Mouse (Mus musculus) frontal cortex, postnatal 10 days (tissue): ENCODE results near the gene Smyd3.

Experiments
- DNase-seq, 2 experiments: peaks; one replicate each; pipeline ENCODE4 v3.0.0; 2022; ENCODE audit warnings: low spot score in 2 of 2, mixed read lengths in 1 of 2

The Smyd3 gene

DNA sequence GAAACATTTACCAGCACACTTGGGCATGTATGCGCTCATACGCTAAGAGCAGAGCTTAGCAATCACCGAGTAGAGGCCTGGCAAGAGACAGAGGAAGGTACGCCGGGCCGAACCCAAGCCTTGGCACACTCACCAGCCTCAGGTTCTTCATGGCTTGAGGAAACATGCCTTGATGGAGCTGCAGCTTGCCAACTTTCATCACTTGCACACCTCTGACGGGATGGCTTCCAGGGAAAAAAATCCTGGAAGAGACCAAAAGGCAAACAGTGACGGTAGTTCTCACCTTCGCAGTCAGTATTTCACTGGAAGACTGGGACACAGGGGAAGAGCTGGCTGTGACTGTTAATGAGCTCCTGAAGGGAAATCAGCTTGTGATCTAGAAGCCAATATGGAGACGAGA is 545.8 kb downstream of the Smyd3 start:
- DNase-seq, result no peak

DNA sequence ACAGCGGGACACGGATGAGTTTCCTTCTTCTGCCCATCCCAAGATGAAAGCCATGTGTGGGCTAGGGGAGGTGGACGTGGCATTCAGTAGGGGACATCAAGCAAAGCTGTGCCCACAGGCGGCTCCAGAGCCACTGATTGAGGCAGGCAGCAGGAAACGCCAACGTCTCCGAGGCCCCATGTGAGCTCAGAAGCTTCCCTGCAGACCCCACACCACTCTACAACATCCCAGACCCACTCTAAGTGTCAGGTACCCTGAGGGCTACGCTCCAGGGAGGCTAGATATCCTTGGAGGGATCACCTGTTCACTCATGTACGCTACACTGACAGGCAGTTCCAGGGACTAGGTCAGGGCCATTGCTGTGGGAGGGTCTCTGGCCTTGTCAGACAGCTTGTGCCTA is 556.2 kb downstream of the Smyd3 start:
- DNase-seq, result no peak

DNA sequence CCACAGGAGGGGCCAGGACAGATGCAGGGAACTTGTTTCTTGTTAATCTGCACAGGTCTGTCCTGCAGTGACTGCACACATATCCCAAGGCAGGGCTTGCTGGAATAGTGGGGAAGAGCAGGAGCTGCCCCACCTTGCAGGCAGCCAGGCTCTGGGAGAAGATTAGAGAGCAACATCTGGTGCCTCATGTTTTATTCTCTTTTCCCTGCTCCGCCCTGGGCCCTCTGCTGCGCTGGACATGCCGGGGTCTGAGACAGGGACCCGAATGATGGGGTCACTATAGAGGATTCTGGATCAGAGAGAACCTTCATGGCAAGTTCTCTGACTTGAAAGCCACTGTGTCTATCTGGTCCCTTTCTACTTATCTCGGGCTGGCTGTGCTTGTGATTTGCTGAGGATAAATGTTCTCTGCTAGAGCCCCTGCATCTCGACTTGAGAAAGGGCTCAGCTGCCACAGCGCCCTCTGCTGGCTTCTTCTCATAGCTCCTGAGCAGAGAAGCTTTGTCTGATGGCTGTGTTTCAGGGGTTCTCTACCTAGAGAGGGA is 557.8 kb downstream of the Smyd3 start:
- peak; percentile 49 to 77 for DNase-seq

DNA sequence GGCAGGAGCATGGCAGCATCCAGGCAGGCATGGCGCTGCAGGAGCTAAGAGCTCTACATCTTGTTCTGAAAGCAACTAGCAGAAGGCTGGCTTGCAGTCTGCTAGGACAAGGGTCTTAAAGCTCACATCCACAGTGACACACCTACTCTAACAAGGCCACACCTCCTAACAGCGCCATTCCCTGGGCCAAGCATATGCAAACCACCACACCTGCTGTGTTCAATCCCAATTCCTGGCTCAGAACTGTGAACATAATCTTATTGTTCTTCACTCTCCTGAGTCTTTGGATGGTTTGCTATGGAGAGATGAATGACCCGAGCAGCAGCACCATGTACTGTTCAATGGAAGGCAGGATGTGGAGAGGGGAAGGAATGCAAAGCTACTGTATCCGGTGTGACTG is 559.2 kb downstream of the Smyd3 start:
- no peak for DNase-seq

DNA sequence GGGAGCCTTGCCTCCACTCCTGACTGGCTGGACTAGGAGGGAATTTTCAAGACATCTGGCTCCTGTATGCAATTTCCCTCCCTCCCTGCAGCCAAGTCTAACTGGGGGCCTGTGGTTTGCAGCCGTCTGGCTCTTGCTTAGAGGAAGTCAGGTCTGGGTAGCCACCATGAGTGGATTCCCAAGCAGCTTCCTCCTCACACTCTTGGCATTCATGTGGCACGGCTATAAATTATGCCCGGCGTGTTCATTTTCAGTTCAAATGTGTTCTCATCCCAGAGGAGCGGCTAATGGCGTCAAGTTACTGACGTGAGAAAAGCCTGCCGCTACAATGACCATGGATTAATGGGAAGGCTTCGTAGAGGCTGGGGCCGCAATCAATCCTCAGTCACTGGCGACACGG is 564.9 kb downstream of the Smyd3 start:
- no peak for DNase-seq

DNA sequence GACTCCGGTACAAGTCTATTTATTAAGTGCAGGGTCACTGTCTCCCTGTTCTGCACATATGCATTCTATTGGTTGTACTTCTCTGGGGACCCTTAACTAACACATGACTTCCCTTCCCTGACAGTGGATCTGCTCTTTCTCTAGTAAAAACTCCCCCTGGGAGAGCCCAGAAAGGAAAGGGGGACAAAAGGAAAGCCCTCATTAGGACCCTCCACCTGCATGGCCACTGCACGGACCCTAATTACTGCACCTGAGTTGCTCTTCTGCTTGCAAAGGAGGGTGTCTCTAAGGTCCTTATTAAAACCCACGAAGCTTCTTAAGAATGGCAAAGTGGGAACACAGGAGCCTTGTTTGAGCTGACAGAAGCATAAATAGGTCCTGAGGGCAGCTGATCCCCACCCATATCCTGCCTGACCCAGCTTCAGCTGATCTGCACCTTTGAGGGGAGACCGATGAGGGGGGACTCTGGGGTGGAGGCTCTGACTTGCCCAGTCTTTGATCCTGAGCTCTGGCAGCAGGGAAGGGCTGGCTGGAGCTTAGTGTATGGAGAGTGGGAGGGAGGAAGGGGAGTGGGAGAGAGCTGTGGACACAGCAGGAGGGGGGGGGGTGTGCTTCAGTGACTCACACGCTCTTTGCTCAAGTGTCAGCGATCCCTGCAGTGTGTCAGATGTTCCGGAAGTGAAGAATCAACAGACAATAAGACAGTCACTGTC is 575.4 kb downstream of the Smyd3 start:
- DNase-seq, result no peak

DNA sequence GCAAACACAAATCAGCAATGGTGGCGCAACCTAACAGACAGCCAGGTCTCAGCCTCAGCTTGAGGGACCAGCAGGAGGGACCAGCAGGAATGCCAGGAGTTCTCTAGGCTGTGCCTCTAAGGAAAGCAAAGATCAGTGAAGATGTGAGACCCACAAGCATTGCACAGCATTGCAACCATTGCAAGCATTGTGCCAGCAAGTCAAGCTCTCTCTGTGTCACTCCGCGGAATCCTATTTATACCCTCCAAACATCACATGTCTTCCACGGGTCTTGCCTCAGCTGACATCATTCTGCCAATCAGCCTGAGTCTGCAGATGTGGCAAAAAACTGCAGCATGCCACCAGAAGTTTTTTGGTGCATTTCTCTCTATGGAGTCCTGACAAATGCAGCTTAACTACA is 577.5 kb downstream of the Smyd3 start:
- no peak for DNase-seq

DNA sequence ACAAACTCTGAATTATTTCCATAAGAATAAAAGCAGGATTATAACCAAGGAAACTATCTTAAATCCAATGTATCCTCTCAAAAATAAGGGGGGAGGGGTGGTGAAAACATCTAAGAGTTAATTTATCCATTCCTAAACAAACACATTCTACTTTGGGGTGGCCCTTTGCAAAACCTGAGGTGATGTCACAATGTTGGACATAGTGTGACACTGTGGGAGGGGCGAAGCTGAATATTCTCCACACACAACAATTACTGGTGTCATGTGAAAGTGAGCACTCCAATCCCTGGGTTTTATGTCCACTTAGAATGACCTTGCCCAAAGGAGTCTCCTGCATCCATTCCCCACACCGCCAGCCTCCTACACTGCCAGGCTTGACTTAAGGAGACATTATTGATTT is 580.9 kb downstream of the Smyd3 start:
- no peak for DNase-seq

DNA sequence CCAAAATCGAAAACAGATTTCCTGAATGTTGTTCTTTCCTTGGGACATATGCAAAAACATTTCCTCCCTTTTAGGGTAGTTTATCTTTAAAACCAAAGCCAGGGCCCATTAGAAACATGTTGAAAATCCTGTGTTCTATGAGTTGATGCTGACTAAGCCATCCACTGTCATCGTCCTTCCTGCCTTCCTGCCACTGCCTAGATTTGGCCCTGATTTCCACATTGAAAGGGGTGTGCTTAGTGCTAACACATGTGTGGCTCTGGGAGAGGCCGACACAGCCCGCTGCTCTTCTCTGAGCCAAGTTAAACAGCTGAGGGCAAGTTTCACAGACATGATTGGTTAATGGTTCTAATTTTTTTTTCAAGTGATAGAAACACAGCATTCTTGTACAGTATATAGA is 581.4 kb downstream of the Smyd3 start:
- no peak for DNase-seq

DNA sequence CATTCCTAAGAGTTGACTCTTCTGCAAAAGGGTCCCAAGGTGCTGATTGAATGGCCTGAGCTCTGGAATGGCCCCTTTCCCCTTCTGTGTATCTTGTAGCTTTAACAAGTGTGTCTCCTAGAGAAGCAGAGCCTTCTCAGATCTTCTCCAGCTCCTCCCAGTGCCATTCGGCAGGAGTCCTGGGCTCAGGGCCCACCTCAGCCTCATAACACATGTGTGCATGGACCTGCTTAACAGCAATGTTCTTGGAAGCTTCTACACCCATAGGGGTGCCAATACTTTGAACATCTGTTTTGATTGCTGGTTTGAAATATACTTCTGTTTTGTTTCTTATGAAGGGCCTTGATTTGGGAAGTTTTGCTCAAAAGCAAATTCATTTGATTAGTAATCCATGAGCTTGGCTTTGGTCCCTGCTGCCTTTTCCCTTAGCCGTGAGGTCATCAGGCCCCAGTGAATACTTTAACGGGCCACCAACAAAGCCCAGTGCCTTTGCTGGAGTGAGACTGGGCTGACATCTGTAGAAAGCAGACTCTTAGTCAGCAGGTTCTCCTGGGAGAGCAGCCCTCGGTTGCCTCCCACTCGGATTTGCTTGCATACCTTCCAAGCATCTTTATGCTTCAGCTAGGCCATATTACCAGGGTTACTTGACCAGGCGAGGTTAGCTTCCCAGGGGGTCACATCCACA is 583.7 kb downstream of the Smyd3 start:
- no peak for DNase-seq

DNA sequence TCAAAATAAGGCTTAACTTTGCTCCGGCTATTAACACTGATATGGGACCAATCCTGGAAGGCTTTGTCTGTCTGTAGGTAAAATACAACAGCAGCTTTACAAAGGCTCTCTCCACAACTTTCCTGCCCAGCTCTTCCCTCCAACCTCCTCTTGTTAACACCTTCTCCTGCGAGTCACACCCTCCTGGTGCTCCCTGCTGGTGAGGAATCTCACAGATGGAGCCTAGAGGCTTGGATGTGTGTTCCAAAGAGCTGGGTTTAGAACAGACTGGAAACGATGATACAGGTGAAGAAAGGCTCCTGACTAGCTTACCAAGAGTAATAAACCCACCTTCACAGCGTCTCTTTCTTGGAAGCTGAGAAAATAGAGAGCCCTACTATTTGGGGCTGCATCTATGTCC is 588.3 kb downstream of the Smyd3 start:
- DNase-seq, result no peak

DNA sequence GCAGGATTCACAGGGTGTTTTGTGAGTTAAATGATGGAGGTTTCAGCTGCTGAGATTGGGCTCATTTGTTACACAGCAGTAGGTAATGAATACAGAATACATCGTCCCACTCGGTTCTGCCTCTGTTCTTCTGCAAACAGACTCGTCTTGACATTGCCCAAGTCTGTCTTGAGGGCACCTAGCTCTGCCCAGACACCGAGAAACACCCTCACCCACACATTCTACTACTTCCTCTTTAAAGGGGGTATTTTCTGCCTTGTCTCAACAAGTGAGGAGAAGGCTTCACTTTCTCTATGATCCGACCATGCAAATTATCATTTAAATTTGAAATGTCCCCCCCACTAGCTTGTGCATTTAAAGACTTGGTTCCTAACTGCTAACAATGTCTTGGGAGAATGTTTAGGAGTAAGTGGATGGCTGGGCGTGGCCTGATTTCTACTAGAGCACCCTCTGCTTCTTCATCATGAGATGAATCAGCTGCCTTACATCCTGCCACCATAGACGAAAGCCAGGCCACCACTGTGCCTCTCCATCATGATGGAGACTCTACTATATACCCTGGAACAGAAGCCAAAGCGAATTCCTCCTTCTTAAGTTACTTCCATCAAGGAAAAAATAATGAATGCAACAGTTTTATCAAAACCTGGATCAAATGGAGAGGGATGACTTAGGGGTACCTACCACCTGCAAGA is 593.2 kb downstream of the Smyd3 start:
- no peak for DNase-seq

DNA sequence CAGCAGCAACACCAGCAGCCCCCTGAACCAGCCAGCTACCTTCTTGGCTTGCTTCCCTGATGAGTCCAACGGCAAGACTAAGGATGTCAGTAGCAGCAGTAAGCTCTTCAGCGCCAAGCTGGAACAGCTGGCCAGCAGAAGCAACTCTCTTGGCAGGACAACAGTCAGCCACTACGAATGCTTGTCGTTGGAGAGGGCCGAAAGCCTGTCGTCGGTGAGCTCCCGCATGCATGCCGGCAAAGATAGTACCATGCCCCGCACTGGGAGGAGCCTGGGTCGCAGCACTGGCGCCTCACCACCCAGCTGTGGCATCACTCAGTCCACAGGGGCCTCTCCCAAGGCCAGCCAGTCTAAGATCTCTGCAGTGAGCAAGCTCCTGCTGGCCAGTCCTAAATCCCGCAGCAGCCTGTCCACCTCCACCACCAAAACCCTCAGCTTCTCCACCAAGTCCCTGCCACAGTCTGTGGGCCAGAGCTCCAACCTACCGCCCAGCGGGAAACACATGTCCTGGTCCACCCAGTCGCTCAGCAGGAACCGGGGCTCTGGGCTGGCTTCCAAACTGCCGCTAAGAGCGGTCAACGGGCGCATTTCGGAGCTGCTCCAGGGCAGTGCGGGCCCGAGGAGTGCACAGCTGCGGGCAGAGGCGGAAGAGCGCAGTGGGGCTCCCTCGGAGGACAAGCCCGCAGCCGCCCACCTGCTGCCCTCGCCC is 600.5 kb downstream of the Smyd3 start:
- DNase-seq, result no peak

DNA sequence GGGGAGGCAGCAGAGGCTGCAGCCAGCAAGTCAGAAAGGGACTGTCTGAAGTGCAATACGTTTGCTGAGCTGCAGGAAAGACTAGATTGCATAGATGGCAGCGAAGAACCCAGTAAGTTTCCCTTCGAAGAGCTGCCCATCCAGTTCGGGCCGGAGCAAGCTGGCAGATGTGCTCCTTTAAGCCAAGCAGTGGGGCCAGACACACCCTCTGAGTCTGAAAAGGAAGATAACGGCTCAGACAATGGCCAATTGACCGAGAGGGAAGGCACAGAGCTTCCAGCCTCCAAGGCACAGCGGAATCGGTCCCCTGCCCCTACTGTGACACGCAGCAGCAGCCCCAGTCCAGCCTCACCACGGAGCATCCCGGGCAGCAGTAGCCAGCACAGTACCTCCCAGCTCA is 602.8 kb downstream of the Smyd3 start:
- DNase-seq, result no peak

DNA sequence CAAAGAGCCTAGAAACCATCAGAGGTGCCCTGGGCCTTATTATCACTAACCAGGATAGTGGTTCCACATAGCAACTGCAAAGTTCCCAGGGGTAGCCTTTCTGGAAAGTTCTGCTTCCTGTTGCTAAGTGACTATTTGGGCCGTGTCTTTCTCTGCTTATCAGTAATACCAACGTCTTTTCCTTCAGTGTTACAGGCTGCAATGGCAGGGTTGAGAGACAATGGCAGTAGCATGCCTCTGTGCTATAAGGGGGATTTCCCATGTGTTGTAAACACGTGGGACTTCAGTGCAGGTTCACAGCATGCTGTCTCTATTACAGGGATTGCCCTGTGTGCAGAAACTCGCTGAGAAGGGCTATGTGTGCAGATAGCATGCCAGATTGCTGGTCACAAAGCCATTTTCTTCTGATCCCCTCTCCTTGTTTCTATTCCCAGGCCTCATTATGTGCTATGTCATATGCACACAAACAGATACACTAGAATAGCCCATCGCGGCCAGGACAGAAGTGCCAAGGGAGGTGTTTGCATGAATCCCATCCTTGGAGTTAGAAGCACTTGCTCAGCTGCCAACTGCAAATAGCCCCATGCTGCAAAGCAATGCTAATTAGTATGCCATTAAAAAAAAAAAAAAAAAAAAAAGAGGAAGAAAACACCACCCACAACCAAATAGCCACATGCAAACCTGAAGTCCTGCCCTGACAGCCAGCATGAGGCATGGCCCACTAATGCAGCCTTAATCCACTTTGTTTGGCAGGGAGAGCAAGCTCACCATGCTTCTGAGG is 604.7 kb downstream of the Smyd3 start:
- no peak for DNase-seq

DNA sequence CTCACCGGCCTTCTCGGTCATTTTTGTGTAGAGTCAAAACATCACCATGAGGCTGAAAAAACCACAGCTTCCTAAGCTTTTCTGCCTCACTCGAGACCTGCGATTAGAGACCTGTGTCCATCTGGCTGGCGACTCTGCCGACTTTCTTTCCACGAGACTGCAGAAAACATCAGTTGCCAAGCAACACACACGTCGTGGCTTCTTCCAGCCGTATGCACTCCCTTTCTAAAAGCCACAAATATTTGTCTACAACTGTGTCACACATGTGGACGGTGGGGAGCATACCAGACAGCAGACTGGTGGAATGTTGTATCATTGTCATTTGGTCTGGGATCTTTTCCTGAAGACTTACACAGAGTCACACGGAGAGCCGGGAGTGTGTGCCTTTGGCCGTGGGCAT is 606.9 kb downstream of the Smyd3 start:
- no peak for DNase-seq
